Mouse (Mus musculus) hindbrain, embryonic 13.5 days (tissue): ENCODE results near the gene Foxo4. TPM values are rescaled to one million over a fixed set of nuclear protein-coding genes. Genes with fewer than 3 reads are reported as not detected.

Source experiments
- ATAC-seq: fragments of 200-750 bp; cut with Nextera tagmentation; 2 replicates; pipeline ENCODE4 v1.8.0; 2017; ENCODE audit warnings: moderate TSS enrichment; ENCODE audit not compliant: low FRiP score
- H3K27ac ChIP-seq: fragments of 300-500 bp; sonication (generic); 2 replicates; pipeline ENCODE4 v1.5.1; 2015; ENCODE audit warnings: inconsistent platforms, mild to moderate bottlenecking, moderate library complexity
- H3K27me3 ChIP-seq: fragments of 300-500 bp; sonication (generic); 2 replicates; pipeline ENCODE4 v1.6.1; 2015; ENCODE audit warnings: mild to moderate bottlenecking, inconsistent platforms
- H3K36me3 ChIP-seq: fragments of 300-500 bp; sonication (generic); 2 replicates; pipeline ENCODE4 v1.6.1; 2015; ENCODE audit warnings: mild to moderate bottlenecking, inconsistent platforms
- H3K4me1 ChIP-seq: fragments of 300-500 bp; sonication (generic); replicated peaks from 2 replicates; pipeline ENCODE4 v1.6.1; 2015; ENCODE audit warnings: inconsistent platforms
- H3K4me2 ChIP-seq: fragments of 300-500 bp; sonication (generic); 2 replicates; pipeline ENCODE4 v1.6.1; 2015; ENCODE audit warnings: inconsistent platforms, mild to moderate bottlenecking, moderate library complexity
- H3K4me3 ChIP-seq: fragments of 300-500 bp; sonication (generic); 2 replicates; pipeline ENCODE4 v1.5.1; 2015; ENCODE audit warnings: mild to moderate bottlenecking, inconsistent platforms
- H3K9ac ChIP-seq: fragments of 300-500 bp; sonication (generic); 2 replicates; pipeline ENCODE4 v1.6.1; 2015; ENCODE audit warnings: mild to moderate bottlenecking, inconsistent platforms
- H3K9me3 ChIP-seq: fragments of 300-500 bp; sonication (generic); 2 replicates; pipeline ENCODE4 v1.6.1; 2016; ENCODE audit warnings: inconsistent platforms
- WGBS: fragments of 180-500 bp; shearing (Covaris S2); methylation state at CpG from one replicate; pipeline ENCODE4 v1.1.7; 2015; 5-methylcytosine and 5-hydroxymethylcytosine counted together
- polyA plus RNA-seq: library from polyadenylated mRNA; unstranded; fragments of >200 nt; fragmentation: Nextera tagmentation; extraction: Ambion mirVana; gene quantifications from 2 replicates; pipeline ENCODE4 v1.2.1, GENCODE M21; 2015

The Foxo4 gene
- polyA plus RNA-seq, 1 experiment from 2014 or later = 1.3 TPM

DNA sequence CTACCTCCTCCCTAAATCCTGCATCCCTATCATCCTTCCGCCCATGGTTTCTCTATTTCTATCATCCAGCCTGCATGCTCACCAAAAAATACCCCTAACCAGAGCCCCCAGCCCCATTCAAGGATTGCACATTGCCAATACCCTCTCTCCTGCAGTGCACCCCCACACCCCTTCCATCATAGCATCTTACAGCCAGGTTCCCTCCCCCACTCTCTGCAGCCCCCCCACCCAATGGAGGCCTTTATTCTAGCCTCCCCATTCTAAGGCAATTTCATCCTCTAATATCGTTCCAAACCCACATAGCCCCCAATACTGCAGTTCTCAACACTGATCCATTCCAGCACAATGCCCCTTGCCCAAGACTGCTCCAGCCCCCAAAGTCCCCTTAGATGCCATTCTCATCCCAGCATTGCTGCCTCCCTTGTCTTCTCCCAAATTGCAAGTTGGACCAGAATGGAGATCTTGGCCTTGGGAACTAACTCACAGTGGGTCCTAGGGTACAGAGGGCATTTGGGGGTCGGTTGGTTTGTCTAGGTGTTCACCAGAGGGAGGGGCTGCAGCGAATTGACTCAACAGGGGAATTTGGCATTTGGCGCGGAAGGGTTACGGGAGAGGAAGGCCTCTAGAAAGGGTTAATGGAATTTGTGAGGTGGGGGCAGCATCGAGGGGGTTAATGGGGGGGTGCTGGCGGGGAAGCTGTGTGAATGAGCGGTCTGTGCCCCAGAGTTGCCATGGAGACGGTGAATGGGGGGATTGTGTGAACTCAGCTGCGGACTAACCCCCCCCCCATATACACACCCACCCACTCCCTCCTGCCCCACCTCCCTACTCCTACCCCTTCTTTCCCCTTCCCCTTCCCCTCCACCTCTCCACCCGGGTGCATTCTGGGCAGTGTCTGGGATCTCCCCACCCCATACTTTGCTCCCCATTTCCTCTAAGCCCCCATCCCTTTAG lies 45.4 kb downstream of the Foxo4 start:
- H3K4me3 ChIP-seq = peak overlapping the region; percentile 56
- no peaks in the 10 kb centered on the region for H3K9me3 ChIP-seq
- H3K36me3 ChIP-seq = peaks cover 19% of the 10 kb centered on the region
- peaks cover 6% of the 10 kb centered on the region; the same call in 1 of the 2 replicates for H3K27me3 ChIP-seq
- peak overlapping the region; percentile 82 for H3K9ac ChIP-seq
- peaks cover 37% of the 10 kb centered on the region for H3K4me1 ChIP-seq
- WGBS = 12% methylated on average over 9 of the region's 13 CpGs
- ATAC-seq = peak; percentile 61
- peak overlapping the region; percentile 89 for H3K27ac ChIP-seq
- H3K4me2 ChIP-seq = peak overlapping the region; percentile 64

DNA sequence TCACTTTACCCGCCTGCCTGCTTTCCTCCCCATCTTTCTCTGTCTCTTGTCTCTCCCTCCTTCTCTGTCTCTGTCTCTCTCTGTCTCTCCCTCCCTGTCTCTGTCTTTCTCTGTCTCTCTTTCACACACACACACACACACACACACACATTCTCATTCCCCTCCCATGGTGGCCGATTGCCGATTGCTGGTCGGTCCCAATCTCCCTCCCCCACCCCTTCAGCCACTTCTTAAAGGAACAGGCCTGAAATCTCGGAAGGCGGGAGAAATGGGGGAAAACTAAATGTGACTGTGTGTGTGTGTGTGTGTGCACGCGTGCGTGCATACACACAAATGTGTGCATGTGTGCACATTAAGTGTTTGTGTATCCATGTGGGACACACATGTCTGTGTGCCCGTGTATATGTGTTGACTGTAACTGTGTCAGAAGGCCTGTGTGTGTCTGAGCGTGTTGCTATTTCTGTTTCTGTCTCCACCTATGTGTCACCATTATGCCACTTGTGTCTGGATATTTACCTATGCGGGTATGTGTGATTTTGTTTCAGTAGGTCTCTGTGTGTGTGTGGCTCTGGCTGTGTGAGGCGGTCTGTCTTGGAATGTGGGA lies 46.2 kb downstream of the Foxo4 start:
- H3K36me3 ChIP-seq = peaks cover 19% of the 10 kb centered on the region
- H3K4me1 ChIP-seq = peaks cover 39% of the 10 kb centered on the region
- H3K27ac ChIP-seq = peak overlapping the region; percentile 89
- H3K9ac ChIP-seq = peak overlapping the region; percentile 82
- H3K27me3 ChIP-seq = peaks cover 6% of the 10 kb centered on the region; the same call in 1 of the 2 replicates
- peak; percentile 57 for ATAC-seq
- H3K9me3 ChIP-seq = no peaks in the 10 kb centered on the region
- H3K4me3 ChIP-seq = peak overlapping the region; percentile 56
- H3K4me2 ChIP-seq = peak overlapping the region; percentile 64
- 21% methylated on average over 13 of the region's 13 CpGs for WGBS

DNA sequence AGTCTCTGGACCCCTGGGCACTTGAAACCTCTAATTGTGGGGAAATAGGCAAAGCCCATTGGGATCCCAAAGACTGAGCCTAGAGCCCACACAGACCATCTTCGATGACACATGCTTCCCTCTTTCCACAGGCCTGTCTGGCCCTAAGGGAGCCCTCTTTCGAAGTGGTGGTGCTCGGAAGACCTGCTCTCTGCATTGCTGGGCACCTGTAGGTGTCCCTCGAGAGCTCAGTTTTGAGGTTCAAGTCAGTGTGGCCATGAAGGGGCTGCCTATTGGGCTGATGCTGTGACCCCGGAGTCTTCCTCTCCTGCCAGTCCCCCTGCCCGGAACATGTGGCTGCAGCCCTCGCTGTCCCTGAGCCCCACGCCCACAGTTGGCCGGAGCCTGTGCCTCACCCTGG lies 47.3 kb downstream of the Foxo4 start:
- peaks cover 4% of the 10 kb centered on the region; the same call in 1 of the 2 replicates for H3K27me3 ChIP-seq
- WGBS = 59% methylated on average over 9 of the region's 9 CpGs
- H3K27ac ChIP-seq = peak overlapping the region; percentile 89; the same call in 1 of the 2 replicates
- H3K4me2 ChIP-seq = peak overlapping the region; percentile 64
- peak overlapping the region; percentile 82 for H3K9ac ChIP-seq
- H3K9me3 ChIP-seq = no peaks in the 10 kb centered on the region
- H3K4me3 ChIP-seq = peak overlapping the region; percentile 56
- peaks cover 13% of the 10 kb centered on the region for H3K36me3 ChIP-seq
- peaks cover 39% of the 10 kb centered on the region for H3K4me1 ChIP-seq
- no peak for ATAC-seq

DNA sequence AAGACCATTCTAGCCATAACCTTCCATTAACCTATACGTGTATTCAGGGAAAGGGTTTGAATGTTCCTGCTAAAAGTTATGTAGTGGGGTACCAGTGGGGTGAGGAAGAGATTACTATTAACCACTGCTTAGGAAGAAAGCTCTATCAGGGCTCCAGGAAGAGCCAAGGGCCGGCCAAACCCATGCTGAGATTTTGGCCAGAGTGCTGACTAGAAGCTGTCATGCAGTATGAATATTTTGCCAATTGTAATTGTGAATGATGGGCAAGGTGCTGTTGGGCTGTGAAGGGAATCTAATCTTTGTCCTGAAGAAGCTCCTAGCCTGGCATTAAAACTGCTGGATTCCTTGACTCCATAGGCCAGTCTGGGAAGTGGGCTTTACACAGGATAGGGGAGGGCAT lies 50.3 kb downstream of the Foxo4 start:
- WGBS = 37% methylated on average over 2 of the region's 2 CpGs
- Histone ChIP-seq H3K4me2 (no peak overlapping the region), H3K27ac (no peak overlapping the region), H3K4me1 (peaks cover 39% of the 10 kb centered on the region), H3K9ac (no peak overlapping the region), H3K9me3 (no peaks in the 10 kb centered on the region), H3K36me3 (peaks cover 20% of the 10 kb centered on the region), H3K4me3 (no peak overlapping the region), H3K27me3 (peaks cover 2% of the 10 kb centered on the region; the same call in 1 of the 2 replicates)
- ATAC-seq = no peak

DNA sequence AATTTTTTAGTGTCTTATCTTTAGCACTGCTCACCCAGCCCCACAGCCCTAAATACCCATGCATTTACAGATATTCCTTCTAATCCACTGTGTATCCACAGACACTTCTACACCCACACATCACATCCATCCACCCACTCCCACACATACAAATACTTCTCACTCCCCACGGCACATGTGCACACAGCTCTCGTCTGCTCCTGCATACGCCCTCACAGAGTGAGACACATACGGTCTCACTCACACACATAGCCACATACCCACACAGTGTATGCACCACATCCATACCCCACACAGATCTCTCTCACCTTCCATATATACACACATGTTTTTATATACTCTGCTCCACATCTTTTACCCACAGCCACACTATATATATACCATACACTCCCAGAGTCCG lies 55.0 kb downstream of the Foxo4 start:
- Histone ChIP-seq H3K4me2 (no peak overlapping the region), H3K36me3 (peaks cover 43% of the 10 kb centered on the region), H3K27me3 (no peaks in the 10 kb centered on the region), H3K9me3 (no peaks in the 10 kb centered on the region), H3K4me1 (peaks cover 12% of the 10 kb centered on the region), H3K27ac (no peak overlapping the region), H3K9ac (no peak overlapping the region), H3K4me3 (no peak overlapping the region)
- 90% methylated on average over 5 of the region's 5 CpGs for WGBS
- no peak for ATAC-seq

Other genes with a start within 250 kb of the Foxo4 start
- gene Tex11, start 194.9 kb upstream of the Foxo4 start, polyA plus RNA-seq = 0.06 TPM in 1 of 2 replicates, not detected in the other
- gene Slc7a3, start 168.5 kb upstream of the Foxo4 start, polyA plus RNA-seq = 1.1 and 1.5 TPM in 2 replicates
- gene Snx12, start 32.0 kb upstream of the Foxo4 start, polyA plus RNA-seq = 46.3 and 47.1 TPM in 2 replicates
- gene Gm614, start 9.5 kb downstream of the Foxo4 start, polyA plus RNA-seq = 0.27 TPM in 1 of 2 replicates, not detected in the other
- gene Il2rg, start 13.7 kb downstream of the Foxo4 start, polyA plus RNA-seq = 5.4 and 6.2 TPM in 2 replicates
- not detected in 2 replicates for gene Gm20489, start 14.5 kb downstream of the Foxo4 start, polyA plus RNA-seq
- gene Med12, start 19.5 kb downstream of the Foxo4 start, polyA plus RNA-seq = 26.6 and 28.6 TPM in 2 replicates
- gene Nlgn3, start 44.6 kb downstream of the Foxo4 start, polyA plus RNA-seq = 60.1 and 61.2 TPM in 2 replicates
- gene Gjb1, start 121.8 kb downstream of the Foxo4 start, polyA plus RNA-seq = 0.58 and 1.2 TPM in 2 replicates
- gene Zmym3, start 166.3 kb downstream of the Foxo4 start, polyA plus RNA-seq = 60.2 and 63.5 TPM in 2 replicates
- 389 and 393 TPM in 2 replicates for gene Nono, start 174.8 kb downstream of the Foxo4 start, polyA plus RNA-seq
- gene Itgb1bp2, start 194.6 kb downstream of the Foxo4 start, polyA plus RNA-seq = 1.7 and 2.3 TPM in 2 replicates